Mouse (Mus musculus) neural tube, postnatal 0 days (tissue): ENCODE measurements around the gene Exoc1. TPM values are rescaled to one million over a fixed set of nuclear protein-coding genes. Genes with fewer than 3 reads are reported as not detected.

ENCODE experiments used
- polyA plus RNA-seq: library from polyadenylated mRNA; unstranded; fragments of >200 nt; fragmentation: Nextera tagmentation; extraction: Ambion mirVana; gene quantifications from 2 replicates; pipeline ENCODE4 v1.2.1, GENCODE M21; 2015

The Exoc1 gene
- polyA plus RNA-seq, result 40.4 and 46.0 TPM in 2 replicates

GRCm38 (mm10) chr5:76529040-76529703 lies at the start of gene Exoc1:
TSS of gene Exoc1 (plus strand) at chr5:76529311.

GRCm38 (mm10) chr5:76483811-76484210 lies 45.3 kb upstream of the Exoc1 start, which contains the start of gene Gm7271:
TSS of gene Gm7271 (plus strand) at chr5:76484040.

GRCm38 (mm10) chr5:76588551-76589283 lies 59.6 kb downstream of the Exoc1 start, which contains the start of gene Cep135:
TSS of gene Cep135 (plus strand) at chr5:76588698.

Other genes starting within 250 kb of the Exoc1 start
- 11.9 and 12.0 TPM in 2 replicates for gene Clock, start 224.5 kb upstream of the Exoc1 start, polyA plus RNA-seq
- gene Pdcl2, start 198.2 kb upstream of the Exoc1 start, polyA plus RNA-seq, result not detected in 2 replicates
- 5.7 and 6.3 TPM in 2 replicates for gene Nmu, start 165.5 kb upstream of the Exoc1 start, polyA plus RNA-seq
- 2.8 and 5.4 TPM in 2 replicates for gene Gm7271, start 45.3 kb upstream of the Exoc1 start, polyA plus RNA-seq
- 3.0 and 3.4 TPM in 2 replicates for gene Cep135, start 59.4 kb downstream of the Exoc1 start, polyA plus RNA-seq
- gene C530008M17Rik, start 127.2 kb downstream of the Exoc1 start, polyA plus RNA-seq, result 44.1 and 45.5 TPM in 2 replicates